Comparison of ENCODE assay signal across 16 mouse cellular contexts in genomic region chr7:63930132-63930531, GRCm38 (mm10). TPM values are rescaled to one million over a fixed set of nuclear protein-coding genes. Genes with fewer than 3 reads are reported as not detected.
DNase-seq lines count a peak whose midpoint lies in the region; ATAC-seq lines count a peak whose summit lies in the region.
"Had no signal": no experiment of that assay in that cellular context is flagged by ENCODE, and none has a peak within 500 bp of the region (broad histone marks: within the 10 kb centered on the region; RNA-seq: fewer than 3 reads in every experiment).

No protein-coding gene starts in this region.

- H3K36me3 ChIP-seq in forebrain, embryonic 12.5 days (replicated peaks), result no peaks in the 10 kb centered on the region
- H3K36me3 ChIP-seq: kidney, embryonic 15.5 days had no signal

- peak; percentile 48 for ATAC-seq in common myeloid progenitor, adult 5-6 weeks (replicated peaks; ENCODE audit: low read depth, poor library complexity, severe bottlenecking)
- ATAC-seq in forebrain, embryonic 12.5 days (ENCODE audit: low FRiP score), result no peak

- no peak overlapping the region for H3K27ac ChIP-seq in forebrain, embryonic 12.5 days
- H3K27ac ChIP-seq: kidney, embryonic 15.5 days had no signal

- peak; percentile 9 for DNase-seq in kidney, adult 9 months
- DNase-seq in kidney, adult 18-20 months, result no peak
- DNase-seq in CD4-positive, CD25-positive, alpha-beta regulatory T cell, adult 2 months (ENCODE audit: low read depth, low spot score), result peak; percentile 81
- peak; percentile 71 to 72 for DNase-seq in natural killer cell, adult 2 months (ENCODE audit: low spot score in 2 of 2)
- no peak for DNase-seq in testis, postnatal 10 days (ENCODE audit: low spot score)
- DNase-seq in left cerebral cortex, adult 9 months (ENCODE audit: low spot score in 2 of 2), result no peak
- DNase-seq: heart, postnatal 4 days; right cerebral cortex, postnatal 4 days had no signal

- peaks cover 33% of the 10 kb centered on the region for H3K4me1 ChIP-seq in forebrain, embryonic 12.5 days

- no peaks in the 10 kb centered on the region for H3K27me3 ChIP-seq in forebrain, embryonic 12.5 days
- H3K27me3 ChIP-seq: kidney, embryonic 15.5 days had no signal

- WGBS in forebrain, embryonic 12.5 days, result 93% methylated on average over 3 of the region's 3 CpGs

- H3K4me3 ChIP-seq in forebrain, embryonic 12.5 days (replicated peaks), result no peak overlapping the region
- H3K4me3 ChIP-seq: kidney, embryonic 15.5 days had no signal

- H3K4me2 ChIP-seq in forebrain, embryonic 12.5 days, result no peak overlapping the region
- H3K4me2 ChIP-seq: kidney, embryonic 15.5 days; midbrain, embryonic 11.5 days had no signal

- H3K9me3 ChIP-seq in forebrain, embryonic 12.5 days, result no peaks in the 10 kb centered on the region
- H3K9me3 ChIP-seq: kidney, embryonic 15.5 days had no signal

- no peak overlapping the region for H3K9ac ChIP-seq in forebrain, embryonic 12.5 days
- H3K9ac ChIP-seq: kidney, embryonic 15.5 days; liver, embryonic 14.5 days had no signal

RNA-seq across cellular contexts. Expression of gene Klf13, which starts 8.6 kb away (rescaled TPM):
- total RNA-seq in common myeloid progenitor, adult 5-6 weeks (2017), result 16.4 and 20.1 TPM in 2 replicates
- polyA plus RNA-seq in forebrain, embryonic 12.5 days (2016; fragmentation: Nextera tagmentation; extraction: Ambion mirVana), result 21.9 and 26.1 TPM in 2 replicates

RNA-seq across cellular contexts. Expression of gene E030018B13Rik, which starts 13.5 kb away (rescaled TPM):
- not detected in 2 replicates for total RNA-seq in common myeloid progenitor, adult 5-6 weeks (2017)
- not detected in 2 replicates for polyA plus RNA-seq in forebrain, embryonic 12.5 days (2016; fragmentation: Nextera tagmentation; extraction: Ambion mirVana)
- total RNA-seq: adrenal gland, adult 18-20 months; gastrocnemius, adult 8-10 months; heart, postnatal 4 days; layer of hippocampus, postnatal 25 days had no signal
- polyA plus RNA-seq: kidney, embryonic 15.5 days; liver, embryonic 14.5 days had no signal

Comparison
In these comparisons a context has a peak if more than half of its experiments do, and no peak if none do; other contexts are left out.
1. DNase-seq: peak in kidney, adult 9 months (single experiment), CD4-positive, CD25-positive, alpha-beta regulatory T cell, adult 2 months (single experiment) and natural killer cell, adult 2 months (2 of 2); none in kidney, adult 18-20 months (single experiment), testis, postnatal 10 days (single experiment) and left cerebral cortex, adult 9 months (0 of 2).